Mouse (Mus musculus) 416B (cell line): ENCODE results near the gene Mybpc1.
A peak's percentile ranks its signal among the peaks of the same experiment; 100 is the strongest.

Experiments
- DNase-seq: peaks from one replicate; pipeline ENCODE4 v3.0.0; 2011; ENCODE audit warnings: low read depth

Mybpc1 gene

GRCm38 (mm10) chr10:88604943-88605342 is at the start of gene Mybpc1:
Gene Mybpc1, minus strand, starts transcription at chr10:88605152.
- no peak for DNase-seq

- DNase-seq = no peak
Observed at GRCm38 (mm10) chr10:88645448-88645847, 40.5 kb upstream of the Mybpc1 start.

- no peak for DNase-seq
Observed at GRCm38 (mm10) chr10:88631330-88631953, 26.5 kb upstream of the Mybpc1 start.

GRCm38 (mm10) chr10:88630663-88631329 is 25.8 kb upstream of the Mybpc1 start:
- no peak for DNase-seq

GRCm38 (mm10) chr10:88627052-88627451 is 22.1 kb upstream of the Mybpc1 start:
- DNase-seq = no peak

- no peak for DNase-seq
Observed at GRCm38 (mm10) chr10:88626176-88626575, 21.2 kb upstream of the Mybpc1 start.

GRCm38 (mm10) chr10:88624300-88624699 is 19.3 kb upstream of the Mybpc1 start:
- DNase-seq = no peak

GRCm38 (mm10) chr10:88622624-88623023 is 17.7 kb upstream of the Mybpc1 start:
- DNase-seq = no peak

- DNase-seq = peak; percentile 39
Observed at GRCm38 (mm10) chr10:88620809-88621208, 15.9 kb upstream of the Mybpc1 start.

GRCm38 (mm10) chr10:88613051-88613450 is 8.1 kb upstream of the Mybpc1 start:
- DNase-seq = no peak

GRCm38 (mm10) chr10:88606686-88607085 is 1.7 kb upstream of the Mybpc1 start:
- no peak for DNase-seq

- DNase-seq = no peak
Observed at GRCm38 (mm10) chr10:88606065-88606464, 1.1 kb upstream of the Mybpc1 start.

GRCm38 (mm10) chr10:88603773-88604172 is 1.2 kb downstream of the Mybpc1 start:
- DNase-seq = no peak

GRCm38 (mm10) chr10:88603256-88603655 is 1.7 kb downstream of the Mybpc1 start:
- DNase-seq = no peak

- no peak for DNase-seq
Observed at GRCm38 (mm10) chr10:88600591-88600990, 4.4 kb downstream of the Mybpc1 start.

GRCm38 (mm10) chr10:88592316-88592715 is 12.6 kb downstream of the Mybpc1 start:
- DNase-seq = no peak

- DNase-seq = no peak
Observed at GRCm38 (mm10) chr10:88591042-88591441, 13.9 kb downstream of the Mybpc1 start.

- no peak for DNase-seq
Observed at GRCm38 (mm10) chr10:88584469-88584868, 20.5 kb downstream of the Mybpc1 start.

GRCm38 (mm10) chr10:88580786-88581185 is 24.2 kb downstream of the Mybpc1 start:
- DNase-seq = no peak

- DNase-seq = peak; percentile 60
Observed at GRCm38 (mm10) chr10:88578651-88579050, 26.3 kb downstream of the Mybpc1 start.

- DNase-seq = no peak
Observed at GRCm38 (mm10) chr10:88574115-88574635, 30.8 kb downstream of the Mybpc1 start.

GRCm38 (mm10) chr10:88572123-88572522 is 32.8 kb downstream of the Mybpc1 start:
- DNase-seq = no peak

GRCm38 (mm10) chr10:88557046-88557445 is 47.9 kb downstream of the Mybpc1 start:
- no peak for DNase-seq

- DNase-seq = peak; percentile 19
Observed at GRCm38 (mm10) chr10:88552738-88553137, 52.2 kb downstream of the Mybpc1 start.
